Mouse (Mus musculus) lung, postnatal 14 days (tissue): ENCODE data around the gene Cend1.

ENCODE experiments used
- DNase-seq: peaks from one replicate; pipeline ENCODE4 v3.0.0; 2021

Cend1 gene

DNA sequence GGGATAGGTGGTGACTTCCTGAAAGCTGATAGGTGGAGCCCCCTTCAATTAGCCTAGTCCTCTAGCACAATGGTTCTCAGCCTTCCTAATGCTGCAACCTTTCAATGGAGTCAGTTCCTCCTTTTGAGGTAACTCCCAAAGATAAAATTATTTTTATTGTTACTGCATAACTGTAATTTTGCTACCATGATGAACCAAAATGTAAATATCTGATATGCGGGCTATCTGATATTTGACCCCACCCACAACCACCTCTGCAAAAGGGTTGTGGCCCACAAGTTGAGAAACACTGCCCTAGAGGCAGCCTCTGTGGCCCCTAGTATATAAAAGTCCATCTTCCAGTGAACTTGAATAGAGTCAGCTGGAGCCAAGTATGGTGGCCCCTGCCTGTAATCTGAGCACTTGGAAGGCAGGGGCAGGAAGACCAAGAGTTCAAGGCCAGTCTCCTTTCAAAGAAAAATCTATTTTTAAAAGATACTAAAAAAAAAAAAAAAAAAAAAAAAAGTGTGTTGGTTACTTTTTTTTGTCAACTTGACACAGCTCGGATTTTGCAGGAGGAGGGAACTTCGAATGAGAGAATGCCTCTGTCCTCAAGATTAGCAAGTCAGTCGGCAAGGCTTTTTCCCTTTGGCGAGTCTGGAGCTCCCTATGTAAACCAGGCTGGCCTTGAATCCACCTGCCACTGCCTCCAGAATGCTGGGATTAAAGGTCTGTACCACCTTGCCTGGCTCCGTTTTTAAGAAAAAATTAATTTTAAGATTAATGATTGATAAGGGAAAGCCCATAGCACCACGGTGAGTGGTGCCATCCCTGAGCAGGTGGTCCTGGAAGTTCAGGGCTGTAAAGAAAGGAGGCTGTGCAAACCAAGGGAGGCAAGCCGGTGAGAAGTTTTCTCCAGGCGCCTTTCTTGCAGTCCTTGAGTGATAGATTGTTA, 38.7 kb downstream of the Cend1 start:
- no peak for DNase-seq

DNA sequence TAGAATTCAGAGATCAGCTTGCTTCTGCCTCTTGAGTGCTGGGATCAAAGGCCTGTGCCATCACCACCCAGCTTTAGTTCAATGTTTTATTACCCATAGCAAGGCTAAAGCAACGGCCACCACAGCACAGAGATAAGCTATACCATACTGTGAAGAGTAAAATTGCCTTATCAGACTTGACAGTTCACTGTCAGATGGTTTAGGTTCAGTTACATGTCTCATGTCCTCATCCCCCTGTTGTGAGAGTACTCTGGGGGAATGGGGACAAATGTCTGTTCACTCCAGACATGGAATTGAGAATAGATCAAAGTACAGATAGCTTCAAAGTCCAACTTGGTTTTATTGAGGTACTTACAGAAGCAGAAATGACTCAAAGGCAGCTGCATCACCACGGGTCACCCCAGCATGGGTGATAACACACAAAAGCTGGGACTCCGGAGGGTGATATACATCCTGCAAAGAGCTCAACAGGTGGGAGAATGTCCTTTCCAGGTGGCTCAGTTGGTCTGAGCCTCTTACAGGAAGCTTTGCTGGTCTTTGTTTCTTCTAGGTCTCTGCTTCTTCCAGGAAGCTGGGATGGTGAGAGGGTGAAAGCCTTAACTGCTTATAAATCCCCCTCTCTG, 40.7 kb downstream of the Cend1 start:
- no peak for DNase-seq

DNA sequence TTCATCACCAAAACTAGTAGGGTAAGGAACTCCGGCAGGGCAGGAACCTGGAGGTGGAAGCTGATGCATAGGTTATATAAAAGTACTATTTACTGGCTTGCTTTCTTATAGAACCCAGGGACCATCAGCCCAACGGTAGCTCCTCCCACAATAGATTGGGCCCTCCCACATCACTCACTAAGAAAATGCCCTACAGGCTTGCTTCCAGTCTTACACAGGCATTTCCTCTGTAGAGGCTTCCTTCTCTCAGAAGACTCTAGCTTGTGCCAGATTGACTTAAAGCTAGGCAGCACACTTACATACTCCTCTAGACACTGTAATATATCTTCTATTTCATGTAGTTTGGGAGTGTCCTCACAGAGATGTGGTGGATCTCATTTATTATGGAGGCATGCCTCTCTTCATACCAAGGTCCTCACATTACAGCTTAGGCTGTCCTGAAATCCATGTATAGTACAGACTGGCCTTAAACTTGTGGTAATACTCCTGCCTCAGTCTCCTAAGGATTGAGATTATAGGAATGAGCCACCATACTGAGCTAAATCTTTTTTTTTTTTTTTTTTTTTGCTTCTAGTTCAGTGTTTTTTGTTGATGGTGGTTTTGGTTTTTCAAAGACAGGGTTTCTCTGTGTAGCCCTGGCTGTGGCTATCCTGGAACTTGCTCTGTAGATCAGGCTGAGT, 41.3 kb downstream of the Cend1 start:
- no peak for DNase-seq

DNA sequence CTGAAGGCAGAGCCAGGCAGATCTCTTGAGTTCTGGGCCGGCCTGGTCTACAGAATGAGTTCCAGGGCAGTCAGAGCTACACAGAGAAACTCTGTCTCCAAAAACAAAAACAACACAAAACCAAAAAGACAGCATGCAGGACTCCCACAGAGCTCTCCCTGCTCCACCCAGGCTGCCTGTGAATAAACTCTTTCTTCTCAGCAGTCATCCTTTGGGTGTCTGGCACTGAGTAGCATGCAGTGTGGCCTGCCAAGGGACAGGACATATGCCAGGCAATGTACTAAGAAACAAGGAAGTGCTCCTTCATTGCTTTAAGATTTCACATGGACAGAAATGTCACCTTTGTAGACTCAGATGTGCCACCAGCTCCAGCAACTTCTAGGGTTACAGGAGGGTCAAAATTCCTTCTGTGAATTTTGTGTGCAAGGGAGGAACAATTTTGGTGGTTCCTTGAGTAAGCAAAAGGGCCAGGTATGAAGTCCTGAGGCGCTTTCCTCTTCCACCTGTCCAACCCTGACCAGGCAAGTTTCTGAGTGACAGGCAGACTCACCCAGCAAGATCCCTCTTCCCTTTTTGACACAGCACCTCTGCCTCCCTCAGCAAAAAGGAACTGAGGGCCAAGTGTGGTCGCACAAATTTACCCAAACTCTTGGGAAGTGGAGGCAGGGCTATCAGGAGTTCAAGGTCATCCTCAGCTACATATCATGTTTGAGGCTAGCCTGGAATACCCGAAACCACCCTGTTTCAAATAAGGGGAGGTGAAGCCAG, 48.0 kb downstream of the Cend1 start:
- DNase-seq = no peak

DNA sequence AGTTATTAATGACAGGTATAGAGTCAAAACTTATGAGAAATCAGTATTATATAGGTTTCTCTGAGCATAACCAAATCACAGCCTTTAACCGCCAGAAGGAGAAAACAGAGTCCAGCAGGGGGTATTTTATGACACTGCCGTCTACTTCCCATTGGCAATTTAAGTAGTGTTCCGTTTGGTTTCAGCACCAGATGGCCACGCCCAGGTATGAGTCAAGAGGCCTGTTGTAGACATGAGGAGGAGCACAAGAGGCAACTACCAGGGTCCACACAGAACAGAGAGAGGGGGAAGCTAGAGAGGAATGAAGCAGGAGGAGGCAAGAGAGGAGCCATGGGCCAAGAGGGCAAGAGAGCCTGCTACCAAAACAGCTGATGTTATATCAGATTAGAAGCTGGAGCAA, 49.7 kb downstream of the Cend1 start:
- no peak for DNase-seq
